Mouse (Mus musculus) liver, postnatal 0 days (tissue): Measurements from ENCODE around the gene Slc25a18. TPM values are rescaled to one million over a fixed set of nuclear protein-coding genes. Genes with fewer than 3 reads are reported as not detected.
"Not testable (repeated sequence)": the region's sequence is repeated elsewhere in the genome, so short reads cannot be mapped to it uniquely, and the experiment has no call there.

Experiments used
- ATAC-seq: fragments of 200-750 bp; cut with Nextera tagmentation; 2 replicates; pipeline ENCODE4 v1.8.0; 2017; ENCODE audit warnings: mild to moderate bottlenecking, moderate library complexity
- DNase-seq: peaks from one replicate; pipeline ENCODE4 v3.0.0-alpha.2; 2016
- H3K27ac ChIP-seq: fragments of 300-500 bp; sonication (generic); 2 replicates; pipeline ENCODE4 v1.5.1; 2014; ENCODE audit warnings: antibody characterized with exemption, moderate library complexity, mild to moderate bottlenecking, low read depth
- H3K27me3 ChIP-seq: fragments of 300-500 bp; sonication (generic); 2 replicates; pipeline ENCODE4 v1.6.1; 2014; ENCODE audit warnings: low read length, control low read depth, mixed read lengths; ENCODE audit not compliant: insufficient read depth
- H3K36me3 ChIP-seq: fragments of 300-500 bp; sonication (generic); replicated peaks from 2 replicates; pipeline ENCODE4 v1.6.1; 2014; ENCODE audit warnings: mild to moderate bottlenecking, control low read depth, low read length, moderate library complexity, mixed read lengths; ENCODE audit not compliant: insufficient read depth
- H3K4me1 ChIP-seq: fragments of 300-500 bp; sonication (generic); 2 replicates; pipeline ENCODE4 v1.6.1; 2014; ENCODE audit warnings: antibody characterized with exemption, mild to moderate bottlenecking, control low read depth; ENCODE audit not compliant: insufficient read depth
- H3K4me2 ChIP-seq: fragments of 300-500 bp; sonication (generic); 2 replicates; pipeline ENCODE4 v1.6.1; 2014; ENCODE audit warnings: low read depth, mild to moderate bottlenecking, low read length, moderate library complexity, mixed read lengths
- H3K4me3 ChIP-seq: fragments of 300-500 bp; sonication (generic); 2 replicates; pipeline ENCODE4 v1.5.1; 2014; ENCODE audit warnings: low read depth, low read length
- H3K9ac ChIP-seq: fragments of 300-500 bp; sonication (generic); replicated peaks from 2 replicates; pipeline ENCODE4 v1.6.1; 2014; ENCODE audit warnings: mild to moderate bottlenecking, moderate library complexity
- H3K9me3 ChIP-seq: fragments of 300-500 bp; sonication (generic); 2 replicates; pipeline ENCODE4 v1.6.1; 2016; ENCODE audit warnings: mild to moderate bottlenecking, control low read depth, low read length, mixed read lengths
- CTCF ChIP-seq: sonication (generic); IDR thresholded peaks from 2 replicates; pipeline ENCODE4 v1.5.1; 2016; ENCODE audit warnings: antibody characterized with exemption, low read depth
- EP300 ChIP-seq: IDR thresholded peaks from 2 replicates; pipeline ENCODE4 v1.6.1; 2016; ENCODE audit warnings: antibody characterized with exemption, low read depth, mild to moderate bottlenecking
- WGBS: fragments of 180-500 bp; shearing (Covaris S2); extraction: QIAGEN DNeasy Blood & Tissue Kit; methylation state at CpG from one replicate; pipeline ENCODE4 v1.1.7; 2014; ENCODE audit not compliant: insufficient replicate concordance; 5-methylcytosine and 5-hydroxymethylcytosine counted together
- polyA plus RNA-seq: library from polyadenylated mRNA; unstranded; fragments of >200 nt; fragmentation: Nextera tagmentation; extraction: Ambion mirVana; gene quantifications from 2 replicates; pipeline ENCODE4 v1.2.1, GENCODE M21; 2015

The Slc25a18 gene
- polyA plus RNA-seq, 1 experiment from 2014 or later: not detected

DNA sequence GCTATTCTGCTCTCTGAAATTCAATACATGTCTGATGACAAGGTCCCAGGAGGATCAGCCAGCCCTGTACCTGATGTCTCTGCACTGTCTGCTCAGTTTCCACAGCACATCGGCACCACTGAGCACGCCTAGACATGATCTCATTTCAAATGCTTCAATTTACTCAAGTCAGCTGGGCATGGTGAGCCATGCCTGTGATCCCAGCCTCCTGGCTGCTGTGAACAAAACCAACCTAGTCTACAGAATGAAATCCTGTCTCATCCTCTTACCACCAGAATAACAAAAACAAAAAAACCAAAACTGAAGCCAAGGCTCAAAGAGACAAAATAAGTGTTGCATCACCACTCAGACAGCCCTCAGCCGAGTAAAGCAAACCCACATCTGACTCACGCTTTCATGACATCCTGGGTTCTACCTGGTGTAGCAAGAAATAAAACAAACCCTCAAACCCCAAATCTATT is 26.2 kb downstream of the Slc25a18 start:
- H3K36me3 ChIP-seq: peaks cover 98% of the 10 kb centered on the region
- no peak overlapping the region for H3K27ac ChIP-seq
- DNase-seq (no peak), ATAC-seq (peak; percentile 62)
- no peaks in the 10 kb centered on the region for H3K27me3 ChIP-seq
- no peak overlapping the region for H3K9ac ChIP-seq
- H3K9me3 ChIP-seq: no peaks in the 10 kb centered on the region
- 86% methylated on average over 4 of the region's 4 CpGs for WGBS
- TF ChIP-seq CTCF (no peak), EP300 (no peak)
- H3K4me2 ChIP-seq: no peak overlapping the region
- no peak overlapping the region for H3K4me3 ChIP-seq
- H3K4me1 ChIP-seq: no peaks in the 10 kb centered on the region

DNA sequence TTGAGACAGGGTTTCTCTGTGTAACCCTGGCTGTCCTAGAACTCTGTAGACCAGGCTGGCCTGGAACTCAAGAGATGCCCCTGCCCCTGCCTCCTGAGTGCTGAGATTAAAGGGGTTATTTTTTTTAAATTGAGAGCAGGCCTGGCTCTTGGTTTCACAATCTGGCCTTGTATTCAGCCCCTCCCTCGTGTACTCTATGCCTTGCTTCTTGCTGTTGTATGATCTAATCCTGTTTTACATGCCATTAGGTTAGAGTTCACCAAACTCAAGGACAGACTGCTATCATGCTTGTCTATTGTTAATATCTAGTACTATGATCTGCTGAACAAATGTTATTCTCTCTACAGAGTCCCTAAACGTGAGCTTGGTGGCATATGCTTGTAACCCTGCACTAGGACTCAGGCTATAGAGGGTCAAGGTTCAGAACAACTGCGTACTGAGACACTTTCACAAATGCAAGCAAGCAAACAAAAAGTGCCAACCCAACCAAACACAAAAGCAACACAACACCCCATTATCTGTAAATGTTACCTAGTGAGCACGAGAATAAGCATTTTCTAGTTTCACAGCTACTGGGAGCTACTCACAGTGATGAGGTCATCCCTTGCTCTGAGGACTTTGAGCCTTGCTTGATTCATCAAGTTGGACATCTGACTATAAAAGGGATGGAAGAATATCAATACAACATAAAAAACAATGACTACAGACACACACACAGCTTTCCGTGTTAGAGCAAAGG is 33.8 kb downstream of the Slc25a18 start:
- TF ChIP-seq CTCF (no peak), EP300 (no peak)
- Histone ChIP-seq H3K9me3 (no peaks in the 10 kb centered on the region), H3K27me3 (no peaks in the 10 kb centered on the region), H3K4me3 (no peak overlapping the region), H3K4me1 (no peaks in the 10 kb centered on the region), H3K9ac (no peak overlapping the region; the same call in 1 of the 2 replicates), H3K27ac (peak overlapping the region; percentile 92), H3K36me3 (peaks cover 84% of the 10 kb centered on the region), H3K4me2 (no peak overlapping the region)
- DNase-seq (no peak), ATAC-seq (peak; percentile 87)
- 63% methylated on average over 5 of the region's 5 CpGs for WGBS

DNA sequence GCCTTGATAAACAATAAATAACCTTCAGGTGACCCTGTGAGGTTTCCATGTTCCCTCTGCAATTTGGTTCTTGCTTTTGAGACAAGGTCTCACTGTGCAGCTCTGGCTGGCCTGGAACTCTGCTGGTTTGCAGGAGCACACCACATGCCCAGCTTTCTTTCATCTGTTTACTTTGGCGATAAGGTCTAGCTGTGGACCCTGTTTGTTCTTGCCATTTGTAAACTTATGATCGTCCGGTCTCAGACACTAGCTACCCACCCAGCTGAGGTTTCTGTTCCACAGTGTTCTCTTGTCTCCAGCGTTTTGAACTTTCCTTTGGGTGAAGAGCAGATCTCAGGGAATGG is 34.3 kb downstream of the Slc25a18 start:
- Histone ChIP-seq H3K36me3 (peaks cover 79% of the 10 kb centered on the region), H3K27me3 (no peaks in the 10 kb centered on the region)
- ATAC-seq: peak; percentile 58

DNA sequence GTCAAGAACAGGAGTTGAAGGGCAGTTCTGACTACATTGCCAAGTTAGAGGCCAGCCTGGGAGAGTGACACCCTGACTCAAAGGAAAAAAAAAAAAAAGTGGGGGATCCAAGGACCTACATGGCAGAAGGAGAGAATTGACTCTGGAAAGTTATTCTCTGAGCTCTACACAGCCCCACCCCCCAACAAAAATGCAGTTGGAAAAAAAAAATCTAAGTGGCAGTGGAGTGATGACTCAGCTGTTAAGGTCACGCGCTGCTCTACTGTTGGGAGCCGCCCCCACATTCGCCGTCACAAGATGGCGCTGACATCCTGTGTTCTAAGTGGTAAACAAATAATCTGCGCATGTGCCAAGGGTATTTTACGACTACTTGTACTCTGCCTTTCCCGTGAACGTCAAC is 38.6 kb downstream of the Slc25a18 start:
- H3K27ac ChIP-seq, ATAC-seq, H3K27me3 ChIP-seq, H3K4me2 ChIP-seq, H3K4me1 ChIP-seq, DNase-seq, H3K9ac ChIP-seq, H3K9me3 ChIP-seq, H3K4me3 ChIP-seq: not testable (repeated sequence)
- H3K36me3 ChIP-seq: peaks cover 38% of the 10 kb centered on the region
- WGBS: 90% methylated on average over 6 of the region's 10 CpGs

More for the DNA sequence above, 34.3 kb downstream of the Slc25a18 start:
- 60% methylated on average over 4 of the region's 4 CpGs for WGBS
- Histone ChIP-seq H3K9ac (no peak overlapping the region), H3K4me2 (no peak overlapping the region), H3K4me3 (no peak overlapping the region), H3K27ac (peak overlapping the region; percentile 92), H3K9me3 (no peaks in the 10 kb centered on the region), H3K4me1 (no peaks in the 10 kb centered on the region)
- no peak for TF ChIP-seq EP300
- TF ChIP-seq CTCF: no peak
- DNase-seq: no peak

DNA sequence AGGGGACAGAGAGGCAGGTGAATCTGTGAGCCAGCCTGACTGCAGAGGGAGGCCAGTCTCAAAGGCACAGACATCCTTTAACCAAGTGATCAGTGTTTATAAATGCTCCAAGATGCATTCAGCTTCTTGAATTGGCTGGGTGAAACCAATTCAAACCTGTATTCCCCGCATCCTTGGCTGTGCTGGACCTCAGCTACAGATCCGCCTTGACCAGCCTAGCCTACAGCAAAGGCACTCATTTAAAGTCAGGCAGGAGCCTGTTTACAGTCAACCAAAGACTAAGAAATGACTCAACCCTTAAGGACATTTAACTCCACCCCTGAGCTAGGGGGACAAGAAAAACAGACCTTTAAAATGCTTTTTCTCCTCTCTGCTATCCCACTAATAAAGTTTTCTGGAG is 45.9 kb downstream of the Slc25a18 start:
- H3K4me1 ChIP-seq: peaks cover 18% of the 10 kb centered on the region
- H3K9ac ChIP-seq: peak overlapping the region; percentile 96; the same call in 1 of the 2 replicates
- peaks cover 28% of the 10 kb centered on the region for H3K36me3 ChIP-seq
- peak overlapping the region; percentile 99; the same call in 1 of the 2 replicates for H3K27ac ChIP-seq
- DNase-seq (no peak), ATAC-seq (no peak)
- TF ChIP-seq CTCF (no peak), EP300 (no peak)
- 89% methylated on average over 2 of the region's 2 CpGs for WGBS
- H3K4me2 ChIP-seq: peak overlapping the region; percentile 84
- no peaks in the 10 kb centered on the region for H3K27me3 ChIP-seq
- H3K9me3 ChIP-seq: no peaks in the 10 kb centered on the region
- peak overlapping the region; percentile 100 for H3K4me3 ChIP-seq

DNA sequence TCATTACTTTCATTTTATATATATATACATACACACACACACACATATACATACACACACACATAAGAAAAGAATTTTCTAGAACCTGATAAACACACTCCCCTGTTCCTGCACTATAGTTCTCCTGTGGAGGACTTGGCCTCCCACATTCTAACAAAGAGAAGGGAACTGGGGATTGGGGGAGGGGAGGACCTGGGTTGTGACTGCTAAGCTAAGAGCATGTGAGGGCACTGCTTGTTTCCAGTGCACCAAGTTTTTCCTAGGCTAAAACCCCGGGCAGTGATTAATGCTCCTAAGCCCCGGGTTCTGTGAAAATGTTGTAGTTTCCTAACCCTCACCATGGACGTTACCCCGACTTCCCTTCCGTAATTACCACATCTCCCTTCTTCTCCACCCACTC is 46.8 kb downstream of the Slc25a18 start:
- H3K27ac ChIP-seq: peak overlapping the region; percentile 99
- peaks cover 28% of the 10 kb centered on the region for H3K36me3 ChIP-seq
- H3K9ac ChIP-seq: peak overlapping the region; percentile 96
- H3K4me1 ChIP-seq: peaks cover 18% of the 10 kb centered on the region
- no peaks in the 10 kb centered on the region for H3K27me3 ChIP-seq
- DNase-seq (peak; percentile 33), ATAC-seq (no peak)
- H3K4me2 ChIP-seq: peak overlapping the region; percentile 84
- 47% methylated on average over 5 of the region's 5 CpGs for WGBS
- H3K9me3 ChIP-seq: no peaks in the 10 kb centered on the region
- peak overlapping the region; percentile 100 for H3K4me3 ChIP-seq
- TF ChIP-seq EP300 (no peak), CTCF (no peak)
